Mouse (Mus musculus): ENCODE results near the gene Klhdc3. TPM values are rescaled to one million over a fixed set of nuclear protein-coding genes. Genes with fewer than 3 reads are reported as not detected.

The Klhdc3 gene
- polyA plus RNA-seq, 1 experiment from 2014 or later = 113 TPM

DNA sequence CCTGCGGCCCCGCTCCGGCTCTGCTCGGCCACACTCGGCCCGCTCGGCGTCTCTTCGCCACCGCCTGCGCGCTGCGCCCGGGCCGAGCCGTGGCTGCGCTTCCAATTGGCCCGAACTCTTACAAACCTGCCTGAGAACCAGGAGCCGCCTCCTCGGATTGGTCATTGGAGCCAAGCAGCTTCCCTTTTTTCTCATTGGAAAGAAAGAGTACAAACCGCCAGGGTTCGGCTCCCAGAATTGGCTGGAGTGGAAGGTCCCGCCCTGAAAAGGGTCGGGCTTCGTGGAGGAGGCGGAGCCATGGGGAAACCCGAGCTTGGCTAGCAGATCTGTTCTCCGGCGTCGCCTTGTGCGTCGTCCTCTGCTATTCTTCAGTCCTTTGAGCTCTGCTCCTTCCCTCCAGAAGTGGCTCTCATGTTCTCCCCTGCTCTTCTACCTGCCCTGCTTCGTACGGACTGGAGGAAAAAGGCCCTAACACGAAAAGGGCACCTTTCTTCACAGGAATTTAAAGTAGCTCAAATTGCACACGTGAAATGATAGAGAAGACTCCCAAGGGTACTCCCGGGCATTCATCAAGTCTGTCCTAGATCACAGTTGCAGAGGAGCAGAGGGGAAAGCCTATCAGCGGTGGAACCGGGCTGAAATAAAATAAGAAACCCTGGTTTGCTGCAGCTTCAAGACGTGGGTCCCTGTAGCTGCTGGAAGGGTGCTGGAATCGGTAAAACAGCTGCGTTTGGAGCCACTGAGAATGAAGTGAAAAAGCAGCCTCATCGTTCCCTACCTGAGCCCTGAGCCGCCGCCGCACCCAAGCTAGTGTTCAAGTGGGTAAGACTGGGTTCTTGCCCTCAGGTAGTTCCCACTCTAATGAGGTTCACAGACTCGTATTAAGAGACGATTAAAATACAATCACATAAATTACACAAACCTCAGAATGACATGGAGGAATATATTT, 24.4 kb upstream of the Klhdc3 start, which contains the start of gene Ppp2r5d:
Gene Ppp2r5d, minus strand, starts transcription at position 225 of the 949 bp plus-strand sequence.
- no peaks in the 10 kb centered on the region; the same call in 1 of the 2 replicates for H3K36me3 ChIP-seq (ENCODE audit: control insufficient read depth, insufficient read depth, low read length)
- H3K9ac ChIP-seq (ENCODE audit: low read depth, low read length) = peak within 1 kb of the TSS; percentile 97
- H3K4me1 ChIP-seq (ENCODE audit: control insufficient read depth, insufficient read depth, low read length) = peaks cover 17% of the 10 kb centered on the region
- no peaks in the 10 kb centered on the region for H3K9me3 ChIP-seq (ENCODE audit: control insufficient read depth, low read length)
- H3K4me3 ChIP-seq (ENCODE audit: low read depth, low read length) = peak within 1 kb of the TSS; percentile 94
- ATAC-seq (ENCODE audit: low read depth) = peak; percentile 97
- WGBS = under 1% methylated on average over 48 of the region's 48 CpGs
- H3K27me3 ChIP-seq (replicated peaks; ENCODE audit: control insufficient read depth, insufficient read depth, low read length) = no peaks in the 10 kb centered on the region
- peak; percentile 99 for DNase-seq (ENCODE audit: low spot score)
- peak within 1 kb of the TSS; percentile 88 for H3K4me2 ChIP-seq (ENCODE audit: low read depth, low read length)
- H3K27ac ChIP-seq (replicated peaks; ENCODE audit: low read depth, low read length) = peak within 1 kb of the TSS; percentile 91

DNA sequence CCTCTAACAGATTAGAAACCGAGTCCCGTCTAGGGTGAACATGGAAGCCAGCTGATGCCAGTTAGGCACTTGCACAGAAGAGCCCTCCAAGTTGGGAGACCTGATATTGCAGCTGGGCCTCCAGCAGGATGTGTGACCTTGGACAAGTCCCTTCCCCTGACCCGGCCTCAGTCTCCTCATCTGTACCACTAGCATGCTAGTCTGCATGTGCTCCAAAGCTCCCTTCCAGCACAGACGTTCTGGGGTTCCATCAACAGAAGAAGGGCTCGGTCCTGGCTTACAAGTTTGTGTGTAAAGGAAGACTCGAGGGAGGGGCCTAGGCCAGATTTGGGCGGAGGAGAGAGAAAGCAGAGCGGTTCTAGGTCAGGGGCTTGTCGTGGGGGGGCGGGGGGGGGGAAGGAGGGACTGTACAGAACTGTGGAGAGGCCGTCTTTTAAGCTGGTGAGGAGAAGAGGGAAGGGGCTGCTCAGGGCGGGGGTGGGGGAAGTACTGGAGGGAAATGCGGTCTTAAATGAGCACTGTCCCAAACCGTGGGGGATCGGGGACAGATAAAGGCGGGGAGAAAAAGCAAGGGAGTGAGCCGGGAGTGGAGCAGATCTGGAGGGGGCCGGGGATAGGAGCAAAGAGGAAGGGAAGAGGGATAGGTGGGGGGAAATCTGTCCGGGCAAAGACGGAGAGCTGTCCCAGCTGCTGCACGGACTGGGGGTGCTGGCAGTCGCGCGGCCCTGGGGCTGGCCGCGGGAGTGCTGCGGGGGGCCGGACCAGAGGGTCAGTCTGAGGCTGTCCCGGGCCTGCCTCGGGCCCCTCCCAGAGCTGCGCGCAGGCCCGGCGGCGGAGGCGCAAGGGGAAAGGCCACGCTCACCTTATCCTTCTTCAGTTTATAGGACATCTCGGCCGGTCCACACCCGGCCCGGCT, 23.5 kb upstream of the Klhdc3 start:
- WGBS = 6% methylated on average over 25 of the region's 41 CpGs
- no peak for DNase-seq (ENCODE audit: low spot score)

DNA sequence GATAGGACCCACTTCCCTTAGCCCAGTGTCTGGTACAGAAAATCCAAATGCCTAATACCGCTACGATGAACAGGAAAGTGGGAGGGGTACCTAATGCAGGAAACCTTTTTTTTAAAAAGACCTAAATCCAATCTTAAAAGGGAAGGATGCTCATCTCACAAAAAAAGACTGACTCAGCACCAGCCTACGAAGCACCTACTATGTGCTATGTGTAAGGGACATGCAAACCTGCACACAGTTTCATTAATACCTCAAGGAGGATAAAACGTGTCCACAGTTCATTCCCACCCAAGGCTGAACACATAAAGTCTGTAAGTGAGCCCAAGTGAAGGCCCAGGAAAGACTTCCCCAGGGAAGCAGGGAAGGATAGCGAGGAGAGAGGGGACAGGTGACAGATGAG, 21.8 kb upstream of the Klhdc3 start:
- peaks cover 17% of the 10 kb centered on the region for H3K4me1 ChIP-seq (ENCODE audit: control insufficient read depth, insufficient read depth, low read length)
- WGBS = 85% methylated on average over 5 of the region's 5 CpGs
- peak overlapping the region; percentile 97 for H3K9ac ChIP-seq (ENCODE audit: low read depth, low read length)
- H3K36me3 ChIP-seq (ENCODE audit: control insufficient read depth, insufficient read depth, low read length) = peaks cover 19% of the 10 kb centered on the region; the same call in 1 of the 2 replicates
- DNase-seq (ENCODE audit: low spot score) (no peak), ATAC-seq (ENCODE audit: low read depth) (no peak)
- no peak overlapping the region for H3K4me3 ChIP-seq (ENCODE audit: low read depth, low read length)
- H3K27me3 ChIP-seq (replicated peaks; ENCODE audit: control insufficient read depth, insufficient read depth, low read length) = no peaks in the 10 kb centered on the region
- no peak overlapping the region for H3K27ac ChIP-seq (replicated peaks; ENCODE audit: low read depth, low read length)
- no peaks in the 10 kb centered on the region for H3K9me3 ChIP-seq (ENCODE audit: control insufficient read depth, low read length)
- peak overlapping the region; percentile 74; the same call in 1 of the 2 replicates for H3K4me2 ChIP-seq (ENCODE audit: low read depth, low read length)

More for the DNA sequence above, 23.5 kb upstream of the Klhdc3 start:
- H3K9me3 ChIP-seq (ENCODE audit: control insufficient read depth, low read length) = no peaks in the 10 kb centered on the region
- peak overlapping the region; percentile 90 for H3K27ac ChIP-seq (replicated peaks; ENCODE audit: low read depth, low read length)
- peak overlapping the region; percentile 74 for H3K4me2 ChIP-seq (ENCODE audit: low read depth, low read length)
- peak; percentile 70 for ATAC-seq (ENCODE audit: low read depth)
- peaks cover 17% of the 10 kb centered on the region for H3K4me1 ChIP-seq (ENCODE audit: control insufficient read depth, insufficient read depth, low read length)
- H3K36me3 ChIP-seq (ENCODE audit: control insufficient read depth, insufficient read depth, low read length) = peaks cover 8% of the 10 kb centered on the region; the same call in 1 of the 2 replicates
- H3K4me3 ChIP-seq (ENCODE audit: low read depth, low read length) = peak overlapping the region; percentile 94
- H3K9ac ChIP-seq (ENCODE audit: low read depth, low read length) = peak overlapping the region; percentile 97
- no peaks in the 10 kb centered on the region for H3K27me3 ChIP-seq (replicated peaks; ENCODE audit: control insufficient read depth, insufficient read depth, low read length)

DNA sequence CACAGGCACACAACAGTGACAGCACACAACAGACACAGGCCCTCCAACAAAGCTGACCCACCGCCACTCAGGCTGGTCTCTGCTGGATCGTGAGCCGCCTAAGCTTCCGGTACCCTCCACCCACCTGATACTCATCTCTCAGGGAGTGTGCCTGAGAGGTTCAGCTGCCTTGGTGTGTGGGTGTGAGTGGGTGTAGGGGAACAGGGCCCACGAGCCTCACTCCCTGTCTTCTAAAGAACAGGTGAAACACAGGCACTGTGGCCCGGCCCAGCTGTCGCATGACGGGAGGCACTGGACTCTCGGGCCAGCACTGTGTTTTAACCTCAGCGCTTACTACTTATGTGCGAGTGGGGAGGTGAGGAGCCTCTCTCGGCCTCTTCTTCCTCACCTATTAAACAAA, 21.4 kb upstream of the Klhdc3 start:
- WGBS = 81% methylated on average over 12 of the region's 12 CpGs
- no peak for ATAC-seq (ENCODE audit: low read depth)
- H3K9ac ChIP-seq (ENCODE audit: low read depth, low read length) = peak overlapping the region; percentile 25; the same call in 1 of the 2 replicates
- peaks cover 22% of the 10 kb centered on the region; the same call in 1 of the 2 replicates for H3K36me3 ChIP-seq (ENCODE audit: control insufficient read depth, insufficient read depth, low read length)
- no peaks in the 10 kb centered on the region for H3K27me3 ChIP-seq (replicated peaks; ENCODE audit: control insufficient read depth, insufficient read depth, low read length)
- no peaks in the 10 kb centered on the region for H3K9me3 ChIP-seq (ENCODE audit: control insufficient read depth, low read length)
- no peak overlapping the region for H3K4me3 ChIP-seq (ENCODE audit: low read depth, low read length)
- no peak for DNase-seq (ENCODE audit: low spot score)
- peak overlapping the region; percentile 15; the same call in 1 of the 2 replicates for H3K4me2 ChIP-seq (ENCODE audit: low read depth, low read length)
- H3K27ac ChIP-seq (replicated peaks; ENCODE audit: low read depth, low read length) = no peak overlapping the region
- H3K4me1 ChIP-seq (ENCODE audit: control insufficient read depth, insufficient read depth, low read length) = peaks cover 17% of the 10 kb centered on the region

DNA sequence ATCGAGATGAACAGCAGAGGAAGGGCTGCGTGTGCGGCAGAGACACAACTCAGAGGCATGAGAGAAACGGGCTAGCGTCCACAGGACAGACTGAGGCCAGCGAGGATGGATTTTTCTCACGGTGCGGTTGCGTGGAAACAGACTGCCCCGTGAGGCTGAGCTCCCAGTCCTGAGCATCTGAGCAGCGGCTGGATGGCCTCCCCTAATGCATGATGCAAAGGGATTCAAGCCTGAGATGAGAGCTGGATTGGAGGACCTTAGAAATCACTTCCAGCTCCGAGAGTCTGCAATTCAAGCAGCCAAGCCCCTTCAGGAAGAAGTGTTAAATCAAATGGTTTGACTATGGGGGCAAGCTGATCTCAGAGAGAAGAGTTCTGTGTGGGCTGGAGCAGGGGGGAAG, 20.8 kb upstream of the Klhdc3 start:
- Histone ChIP-seq H3K4me1 (ENCODE audit: control insufficient read depth, insufficient read depth, low read length) (peaks cover 17% of the 10 kb centered on the region), H3K27me3 (replicated peaks; ENCODE audit: control insufficient read depth, insufficient read depth, low read length) (no peaks in the 10 kb centered on the region), H3K9ac (ENCODE audit: low read depth, low read length) (peak overlapping the region; percentile 25; the same call in 1 of the 2 replicates), H3K4me3 (ENCODE audit: low read depth, low read length) (no peak overlapping the region), H3K27ac (replicated peaks; ENCODE audit: low read depth, low read length) (no peak overlapping the region), H3K9me3 (ENCODE audit: control insufficient read depth, low read length) (no peaks in the 10 kb centered on the region), H3K36me3 (ENCODE audit: control insufficient read depth, insufficient read depth, low read length) (peaks cover 22% of the 10 kb centered on the region; the same call in 1 of the 2 replicates), H3K4me2 (ENCODE audit: low read depth, low read length) (0 out of 2 replicates have a peak overlapping the region, but pooled peaks have one; percentile 15)
- 81% methylated on average over 12 of the region's 12 CpGs for WGBS
- ATAC-seq (ENCODE audit: low read depth) (no peak), DNase-seq (ENCODE audit: low spot score) (no peak)

DNA sequence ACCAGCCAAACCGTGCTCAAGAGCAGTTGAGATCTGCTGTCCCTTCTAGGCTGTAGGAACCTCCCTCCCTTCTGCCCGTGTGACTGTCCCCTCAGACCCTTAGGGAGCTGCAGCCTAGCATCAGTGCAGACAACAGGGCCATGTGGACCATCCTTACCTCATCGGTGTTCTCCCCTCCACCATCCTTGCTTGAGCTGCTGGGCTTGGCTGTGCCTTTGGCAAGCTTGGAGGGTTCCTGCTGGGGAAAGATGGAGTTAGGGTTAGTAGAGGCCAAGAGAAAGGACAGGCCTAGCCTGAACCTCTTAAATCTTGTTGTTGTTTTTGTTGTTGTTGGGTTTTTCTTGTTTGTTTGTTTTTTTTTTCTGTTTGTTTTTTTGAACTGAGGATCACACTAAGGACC, 19.2 kb upstream of the Klhdc3 start:
- H3K36me3 ChIP-seq (ENCODE audit: control insufficient read depth, insufficient read depth, low read length) = peaks cover 22% of the 10 kb centered on the region; the same call in 1 of the 2 replicates
- no peak for ATAC-seq (ENCODE audit: low read depth)

DNA sequence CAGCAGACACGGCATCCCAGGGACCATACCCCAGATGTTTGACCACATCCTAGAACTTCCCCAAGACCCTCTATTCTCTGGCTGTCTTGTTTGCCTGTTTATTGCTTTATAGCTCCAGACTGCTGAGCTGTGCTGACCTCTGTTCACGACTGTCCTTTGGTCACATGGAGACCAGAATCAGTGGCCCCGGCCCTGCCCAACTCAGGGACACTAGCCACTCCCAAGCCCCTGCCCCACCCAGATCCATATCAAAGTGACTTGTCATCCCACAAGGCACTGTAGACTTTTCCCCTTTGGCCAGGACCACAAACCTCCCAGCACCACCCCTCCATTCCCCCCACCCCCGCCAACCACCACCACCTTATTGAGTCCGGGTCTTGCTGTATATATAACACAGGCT, 18.5 kb upstream of the Klhdc3 start:
- WGBS = 89% methylated on average over 5 of the region's 5 CpGs
- Histone ChIP-seq H3K36me3 (ENCODE audit: control insufficient read depth, insufficient read depth, low read length) (peaks cover 22% of the 10 kb centered on the region; the same call in 1 of the 2 replicates), H3K9ac (ENCODE audit: low read depth, low read length) (no peak overlapping the region), H3K27me3 (replicated peaks; ENCODE audit: control insufficient read depth, insufficient read depth, low read length) (no peaks in the 10 kb centered on the region), H3K27ac (replicated peaks; ENCODE audit: low read depth, low read length) (no peak overlapping the region), H3K4me1 (ENCODE audit: control insufficient read depth, insufficient read depth, low read length) (peaks cover 11% of the 10 kb centered on the region), H3K9me3 (ENCODE audit: control insufficient read depth, low read length) (no peaks in the 10 kb centered on the region), H3K4me2 (ENCODE audit: low read depth, low read length) (no peak overlapping the region), H3K4me3 (ENCODE audit: low read depth, low read length) (no peak overlapping the region)
- DNase-seq (ENCODE audit: low spot score) = no peak
- no peak for ATAC-seq (ENCODE audit: low read depth)

More for the DNA sequence above, 19.2 kb upstream of the Klhdc3 start:
- no peak overlapping the region for H3K4me3 ChIP-seq (ENCODE audit: low read depth, low read length)
- no peak overlapping the region for H3K9ac ChIP-seq (ENCODE audit: low read depth, low read length)
- peaks cover 11% of the 10 kb centered on the region for H3K4me1 ChIP-seq (ENCODE audit: control insufficient read depth, insufficient read depth, low read length)
- no peak for DNase-seq (ENCODE audit: low spot score)
- no peaks in the 10 kb centered on the region for H3K27me3 ChIP-seq (replicated peaks; ENCODE audit: control insufficient read depth, insufficient read depth, low read length)
- WGBS = 91% methylated on average over 3 of the region's 3 CpGs
- no peaks in the 10 kb centered on the region for H3K9me3 ChIP-seq (ENCODE audit: control insufficient read depth, low read length)
- no peak overlapping the region for H3K4me2 ChIP-seq (ENCODE audit: low read depth, low read length)
- H3K27ac ChIP-seq (replicated peaks; ENCODE audit: low read depth, low read length) = no peak overlapping the region

DNA sequence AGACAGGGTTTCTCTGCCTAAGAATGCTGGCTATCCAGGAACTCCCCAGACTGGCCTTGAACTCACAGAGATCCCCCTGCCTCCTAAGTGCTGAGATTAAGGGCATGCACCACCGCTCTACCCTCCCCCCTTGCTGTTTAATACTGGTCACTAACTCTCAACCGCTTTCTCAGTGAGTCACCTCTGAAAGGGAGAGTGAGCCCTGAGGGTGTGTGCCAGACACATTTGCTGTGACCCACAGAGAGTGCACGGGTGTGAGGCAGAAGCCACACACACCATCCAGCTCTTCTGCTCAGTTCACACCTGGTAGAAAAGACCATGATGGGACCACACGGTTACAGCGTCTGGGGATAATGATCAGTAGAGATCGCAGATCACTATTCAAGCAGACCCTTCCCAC, 17.8 kb upstream of the Klhdc3 start:
- ATAC-seq (ENCODE audit: low read depth) (no peak), DNase-seq (ENCODE audit: low spot score) (no peak)
- WGBS = 94% methylated on average over 6 of the region's 6 CpGs
- Histone ChIP-seq H3K9me3 (ENCODE audit: control insufficient read depth, low read length) (no peaks in the 10 kb centered on the region), H3K9ac (ENCODE audit: low read depth, low read length) (no peak overlapping the region), H3K27me3 (replicated peaks; ENCODE audit: control insufficient read depth, insufficient read depth, low read length) (no peaks in the 10 kb centered on the region), H3K4me2 (ENCODE audit: low read depth, low read length) (no peak overlapping the region), H3K36me3 (ENCODE audit: control insufficient read depth, insufficient read depth, low read length) (peaks cover 22% of the 10 kb centered on the region; the same call in 1 of the 2 replicates), H3K4me1 (ENCODE audit: control insufficient read depth, insufficient read depth, low read length) (peaks cover 6% of the 10 kb centered on the region), H3K27ac (replicated peaks; ENCODE audit: low read depth, low read length) (no peak overlapping the region), H3K4me3 (ENCODE audit: low read depth, low read length) (no peak overlapping the region)
